Mouse (Mus musculus) neural tube, embryonic 14.5 days (tissue): Measurements from ENCODE around the gene 1700020A23Rik. TPM values are rescaled to one million over a fixed set of nuclear protein-coding genes. Genes with fewer than 3 reads are reported as not detected.

Experiments used
- ATAC-seq: fragments of 200-750 bp; cut with Nextera tagmentation; 2 replicates; pipeline ENCODE4 v1.8.0; 2017; ENCODE audit warnings: low read depth, mild to moderate bottlenecking, moderate TSS enrichment, moderate library complexity
- H3K27ac ChIP-seq: fragments of 300-500 bp; sonication (generic); 2 replicates; pipeline ENCODE4 v1.5.1; 2014; ENCODE audit warnings: low read depth, mild to moderate bottlenecking, control low read depth, low read length, moderate library complexity, mixed read lengths
- H3K27me3 ChIP-seq: fragments of 300-500 bp; sonication (generic); 2 replicates; pipeline ENCODE4 v1.6.1; 2014; ENCODE audit warnings: low read length; ENCODE audit not compliant: control insufficient read depth, insufficient read depth
- H3K36me3 ChIP-seq: fragments of 300-500 bp; sonication (generic); 2 replicates; pipeline ENCODE4 v1.6.1; 2014; ENCODE audit warnings: low read length, mixed read lengths; ENCODE audit not compliant: control insufficient read depth, insufficient read depth
- H3K4me1 ChIP-seq: fragments of 300-500 bp; sonication (generic); 2 replicates; pipeline ENCODE4 v1.6.1; 2014; ENCODE audit warnings: low read length; ENCODE audit not compliant: control insufficient read depth, insufficient read depth
- H3K4me2 ChIP-seq: fragments of 300-500 bp; sonication (generic); 2 replicates; pipeline ENCODE4 v1.6.1; 2014; ENCODE audit warnings: mild to moderate bottlenecking, low read depth, low read length, control low read depth
- H3K4me3 ChIP-seq: fragments of 300-500 bp; sonication (generic); 2 replicates; pipeline ENCODE4 v1.5.1; 2014; ENCODE audit warnings: low read depth, low read length, control low read depth, mixed read lengths
- H3K9ac ChIP-seq: fragments of 300-500 bp; sonication (generic); replicated peaks from 2 replicates; pipeline ENCODE4 v1.6.1; 2014; ENCODE audit warnings: low read depth, mild to moderate bottlenecking, control low read depth, low read length, mixed read lengths
- H3K9me3 ChIP-seq: fragments of 300-500 bp; sonication (generic); 2 replicates; pipeline ENCODE4 v1.6.1; 2016; ENCODE audit warnings: low read length; ENCODE audit not compliant: control insufficient read depth
- WGBS: fragments of 180-500 bp; shearing (Covaris S2); extraction: QIAGEN DNeasy Blood & Tissue Kit; methylation state at CpG from one replicate; pipeline ENCODE4 v1.1.7; 2014; 5-methylcytosine and 5-hydroxymethylcytosine counted together
- polyA plus RNA-seq: library from polyadenylated mRNA; unstranded; fragments of >200 nt; fragmentation: Nextera tagmentation; extraction: Ambion mirVana; gene quantifications from 2 replicates; pipeline ENCODE4 v1.2.1, GENCODE M21; 2014

Gene 1700020A23Rik
- polyA plus RNA-seq, 1 experiment from 2014 or later = 0.91 TPM

DNA sequence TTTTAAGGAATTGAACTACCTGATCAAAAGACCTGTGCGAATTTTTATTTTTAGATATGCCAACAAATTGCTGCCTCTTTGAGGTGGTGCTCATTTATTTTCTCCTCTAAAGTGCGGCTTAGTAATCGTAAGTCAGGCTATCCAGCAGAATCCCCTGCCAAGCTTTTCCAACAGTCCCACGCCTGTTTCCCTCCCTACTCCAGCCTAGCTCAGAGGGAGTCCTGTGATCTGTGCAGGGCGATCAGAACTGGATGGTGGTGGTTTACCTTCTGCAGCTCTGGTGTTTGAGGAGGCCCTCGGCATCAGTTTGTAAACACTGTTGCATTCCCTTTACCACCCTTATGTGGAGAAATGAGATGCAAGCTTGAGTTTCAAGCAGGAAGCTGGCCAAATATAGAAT is 48.4 kb downstream of the 1700020A23Rik start:
- H3K27me3 ChIP-seq = no peaks in the 10 kb centered on the region
- no peaks in the 10 kb centered on the region for H3K9me3 ChIP-seq
- ATAC-seq = no peak
- H3K4me3 ChIP-seq = no peak overlapping the region
- no peak overlapping the region for H3K27ac ChIP-seq
- H3K4me1 ChIP-seq = 0 out of 2 replicates have a peak, but pooled peaks cover 14% of the 10 kb centered on the region
- no peak overlapping the region for H3K4me2 ChIP-seq
- WGBS = 71% methylated on average over 6 of the region's 6 CpGs
- no peak overlapping the region for H3K9ac ChIP-seq
- H3K36me3 ChIP-seq = no peaks in the 10 kb centered on the region

GRCm38 (mm10) chr2:130454748-130455370 is 49.8 kb downstream of the 1700020A23Rik start:
- Histone ChIP-seq H3K9me3 (no peaks in the 10 kb centered on the region), H3K4me1 (0 out of 2 replicates have a peak, but pooled peaks cover 10% of the 10 kb centered on the region), H3K36me3 (no peaks in the 10 kb centered on the region), H3K27ac (no peak overlapping the region), H3K9ac (no peak overlapping the region), H3K4me3 (no peak overlapping the region), H3K27me3 (no peaks in the 10 kb centered on the region), H3K4me2 (no peak overlapping the region)
- 71% methylated on average over 6 of the region's 6 CpGs for WGBS
- no peak for ATAC-seq

Other genes starting within 250 kb of the 1700020A23Rik start
- gene Snrpb, start 225.9 kb upstream of the 1700020A23Rik start, polyA plus RNA-seq = 299 and 315 TPM in 2 replicates
- gene Tmc2, start 210.1 kb upstream of the 1700020A23Rik start, polyA plus RNA-seq = 0.05 TPM in 1 of 2 replicates, not detected in the other
- 230 and 261 TPM in 2 replicates for gene Nop56, start 130.8 kb upstream of the 1700020A23Rik start, polyA plus RNA-seq
- 180 and 183 TPM in 2 replicates for gene Idh3b, start 120.7 kb upstream of the 1700020A23Rik start, polyA plus RNA-seq
- gene Ebf4, start 110.1 kb upstream of the 1700020A23Rik start, polyA plus RNA-seq = 6.1 and 6.5 TPM in 2 replicates
- 11.7 and 24.1 TPM in 2 replicates for gene Cpxm1, start 7.7 kb upstream of the 1700020A23Rik start, polyA plus RNA-seq
- gene Gm28372, start within 50 bp of the 1700020A23Rik start, polyA plus RNA-seq = 0.23 and 0.28 TPM in 2 replicates
- gene Tmem239, start 1.2 kb downstream of the 1700020A23Rik start, polyA plus RNA-seq = not detected in 2 replicates
- gene Vps16, start 19.1 kb downstream of the 1700020A23Rik start, polyA plus RNA-seq = 76.4 and 81.7 TPM in 2 replicates
- gene Pced1a, start 19.4 kb downstream of the 1700020A23Rik start, polyA plus RNA-seq = 10.8 and 11.5 TPM in 2 replicates
- gene Ptpra, start 45.0 kb downstream of the 1700020A23Rik start, polyA plus RNA-seq = 164 and 165 TPM in 2 replicates
- gene Mrps26, start 158.5 kb downstream of the 1700020A23Rik start, polyA plus RNA-seq = 101 and 110 TPM in 2 replicates
- gene Oxt, start 170.9 kb downstream of the 1700020A23Rik start, polyA plus RNA-seq = not detected in 2 replicates
- 0.39 and 0.68 TPM in 2 replicates for gene Avp, start 177.3 kb downstream of the 1700020A23Rik start, polyA plus RNA-seq
- 12.4 and 14.6 TPM in 2 replicates for gene Fastkd5, start 224.8 kb downstream of the 1700020A23Rik start, polyA plus RNA-seq
- gene Ubox5, start 224.8 kb downstream of the 1700020A23Rik start, polyA plus RNA-seq = 11.3 and 12.5 TPM in 2 replicates
- 6.2 and 8.4 TPM in 2 replicates for gene Lzts3, start 237.5 kb downstream of the 1700020A23Rik start, polyA plus RNA-seq